Mouse (Mus musculus) hindbrain, embryonic 14.5 days (tissue): ENCODE measurements around the gene Pepd. TPM values are rescaled to one million over a fixed set of nuclear protein-coding genes. Genes with fewer than 3 reads are reported as not detected.
A peak's percentile ranks its signal among the peaks of the same experiment; 100 is the strongest.

ENCODE experiments used
- ATAC-seq: fragments of 200-750 bp; cut with Nextera tagmentation; 2 replicates; pipeline ENCODE4 v1.8.0; 2017; ENCODE audit warnings: moderate number of reproducible peaks, mild to moderate bottlenecking, moderate TSS enrichment, moderate library complexity; ENCODE audit not compliant: low FRiP score
- DNase-seq: peaks from one replicate; pipeline ENCODE4 v3.0.0-alpha.2; 2015; ENCODE audit warnings: low spot score
- H3K27ac ChIP-seq: fragments of 300-500 bp; sonication (generic); 2 replicates; pipeline ENCODE4 v1.5.1; 2014; ENCODE audit warnings: mild to moderate bottlenecking, moderate library complexity
- H3K27me3 ChIP-seq: fragments of 300-500 bp; sonication (generic); 2 replicates; pipeline ENCODE4 v1.6.1; 2014; ENCODE audit warnings: mild to moderate bottlenecking, low read length, mixed read lengths; ENCODE audit not compliant: control insufficient read depth, insufficient read depth
- H3K36me3 ChIP-seq: fragments of 300-500 bp; sonication (generic); replicated peaks from 2 replicates; pipeline ENCODE4 v1.6.1; 2014; ENCODE audit not compliant: control insufficient read depth, insufficient read depth
- H3K4me1 ChIP-seq: fragments of 300-500 bp; sonication (generic); replicated peaks from 2 replicates; pipeline ENCODE4 v1.6.1; 2014; ENCODE audit warnings: antibody characterized with exemption, low read length, mixed read lengths; ENCODE audit not compliant: control insufficient read depth, insufficient read depth
- H3K4me2 ChIP-seq: fragments of 300-500 bp; sonication (generic); replicated peaks from 2 replicates; pipeline ENCODE4 v1.6.1; 2014; ENCODE audit warnings: mild to moderate bottlenecking, moderate library complexity
- H3K4me3 ChIP-seq: fragments of 300-500 bp; sonication (generic); replicated peaks from 2 replicates; pipeline ENCODE4 v1.5.1; 2014; ENCODE audit warnings: mild to moderate bottlenecking, low read length
- H3K9ac ChIP-seq: fragments of 300-500 bp; sonication (generic); 2 replicates; pipeline ENCODE4 v1.6.1; 2014
- H3K9me3 ChIP-seq: fragments of 300-500 bp; sonication (generic); 2 replicates; pipeline ENCODE4 v1.6.1; 2016; ENCODE audit warnings: low read length; ENCODE audit not compliant: control insufficient read depth
- WGBS: fragments of 180-500 bp; shearing (Covaris S2); extraction: QIAGEN DNeasy Blood & Tissue Kit; methylation state at CpG from one replicate; pipeline ENCODE4 v1.1.7; 2014; 5-methylcytosine and 5-hydroxymethylcytosine counted together
- polyA plus RNA-seq: library from polyadenylated mRNA; unstranded; fragments of >200 nt; fragmentation: Nextera tagmentation; extraction: Ambion mirVana; gene quantifications from 2 replicates; pipeline ENCODE4 v1.2.1, GENCODE M21; 2014

Pepd gene
- polyA plus RNA-seq, 1 experiment from 2014 or later = 63.8 TPM

DNA sequence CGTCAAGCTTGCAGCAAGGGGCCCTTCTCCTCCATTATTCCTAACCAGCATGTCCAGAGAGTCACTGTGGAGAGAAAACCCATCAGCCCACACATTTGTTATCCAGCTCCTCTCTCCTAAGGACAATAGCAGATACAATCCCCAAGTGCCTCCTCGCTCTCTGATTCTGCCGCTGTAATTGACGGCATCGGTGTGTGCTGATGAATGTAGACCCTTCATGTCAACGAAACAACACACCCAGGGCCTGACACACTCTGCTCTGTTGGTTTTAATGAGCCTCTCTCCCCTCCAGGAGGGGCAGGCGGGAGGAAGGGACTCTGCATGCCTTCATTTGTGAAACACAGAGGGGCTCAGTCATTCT, 27.8 kb downstream of the Pepd start:
- ATAC-seq (peak; percentile 49), DNase-seq (peak; percentile 33)
- peak overlapping the region; percentile 68 for H3K27ac ChIP-seq
- H3K9ac ChIP-seq = no peak overlapping the region; the same call in 1 of the 2 replicates
- H3K4me2 ChIP-seq = no peak overlapping the region
- peaks cover 5% of the 10 kb centered on the region; the same call in 1 of the 2 replicates for H3K9me3 ChIP-seq
- H3K4me3 ChIP-seq = no peak overlapping the region
- H3K36me3 ChIP-seq = peaks cover 7% of the 10 kb centered on the region; the same call in 1 of the 2 replicates
- peaks cover 30% of the 10 kb centered on the region for H3K4me1 ChIP-seq
- no peaks in the 10 kb centered on the region for H3K27me3 ChIP-seq
- WGBS = 17% methylated on average over 7 of the region's 7 CpGs

DNA sequence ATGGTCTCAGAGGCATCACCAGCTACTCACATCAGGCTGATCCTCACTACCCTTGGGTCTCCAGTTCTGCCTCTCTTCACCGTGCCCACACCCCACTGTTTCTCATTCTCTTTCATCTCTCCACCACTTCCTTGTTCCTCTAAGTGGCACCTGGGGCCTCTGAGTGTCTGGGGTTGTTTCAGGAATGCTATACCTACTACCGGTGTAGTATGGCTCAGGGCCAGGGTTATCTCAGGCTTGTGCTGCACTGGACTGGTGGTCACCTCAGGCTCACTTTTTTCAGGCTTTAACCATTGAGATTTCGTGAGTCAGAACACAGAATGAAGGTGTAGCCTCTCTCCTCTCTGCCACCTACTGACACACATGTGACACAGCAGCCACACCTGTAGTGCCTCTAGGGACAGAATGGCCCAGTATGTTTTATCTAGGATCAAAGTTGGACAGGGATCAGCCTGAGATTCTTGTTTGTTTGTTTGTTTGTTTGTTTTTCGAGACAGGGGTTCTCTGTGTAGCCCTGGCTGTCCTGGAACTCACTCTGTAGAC, 31.5 kb downstream of the Pepd start:
- Histone ChIP-seq H3K4me3 (no peak overlapping the region), H3K27ac (no peak overlapping the region), H3K9ac (no peak overlapping the region), H3K27me3 (no peaks in the 10 kb centered on the region), H3K4me2 (no peak overlapping the region), H3K36me3 (no peaks in the 10 kb centered on the region; the same call in 1 of the 2 replicates), H3K9me3 (no peaks in the 10 kb centered on the region), H3K4me1 (peaks cover 30% of the 10 kb centered on the region)
- DNase-seq (no peak), ATAC-seq (no peak)
- 76% methylated on average over 4 of the region's 4 CpGs for WGBS

DNA sequence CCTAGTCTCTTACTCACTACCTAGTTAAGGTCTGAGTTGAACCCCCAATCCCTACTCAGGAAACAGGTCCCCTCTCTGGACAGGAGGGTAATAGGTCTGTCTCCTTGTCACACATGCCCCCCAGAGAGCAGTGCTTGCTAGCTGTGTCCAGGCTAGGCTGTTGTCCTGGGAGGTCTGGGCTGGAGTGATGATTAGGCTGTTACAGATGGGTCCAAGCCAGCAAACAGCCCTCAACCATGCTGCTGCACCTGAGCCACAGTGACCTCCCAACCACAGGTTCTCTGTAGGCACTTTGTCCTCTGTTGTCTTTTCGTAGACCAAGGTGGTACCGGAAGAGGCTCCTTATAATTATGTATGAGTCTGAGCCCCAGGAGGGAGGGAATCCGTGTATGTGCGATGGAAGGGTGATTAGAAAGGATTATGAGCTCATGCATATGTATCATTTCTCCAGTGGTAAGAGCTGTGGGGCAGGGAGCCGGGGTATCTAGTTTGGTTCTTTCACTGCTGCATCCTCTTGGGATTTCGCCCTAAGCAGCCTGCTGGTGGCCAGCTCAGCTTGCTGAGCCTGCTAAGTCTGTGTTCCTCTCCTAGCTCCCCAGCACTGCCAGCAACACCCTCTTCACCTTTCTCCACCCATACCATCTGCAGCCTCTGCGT, 34.2 kb downstream of the Pepd start:
- Histone ChIP-seq H3K36me3 (no peaks in the 10 kb centered on the region; the same call in 1 of the 2 replicates), H3K9ac (no peak overlapping the region), H3K27me3 (no peaks in the 10 kb centered on the region), H3K4me2 (no peak overlapping the region), H3K4me3 (no peak overlapping the region), H3K4me1 (peaks cover 3% of the 10 kb centered on the region), H3K9me3 (no peaks in the 10 kb centered on the region), H3K27ac (no peak overlapping the region)
- ATAC-seq (no peak; the same call in 1 of the 2 replicates), DNase-seq (no peak)
- 35% methylated on average over 7 of the region's 7 CpGs for WGBS

DNA sequence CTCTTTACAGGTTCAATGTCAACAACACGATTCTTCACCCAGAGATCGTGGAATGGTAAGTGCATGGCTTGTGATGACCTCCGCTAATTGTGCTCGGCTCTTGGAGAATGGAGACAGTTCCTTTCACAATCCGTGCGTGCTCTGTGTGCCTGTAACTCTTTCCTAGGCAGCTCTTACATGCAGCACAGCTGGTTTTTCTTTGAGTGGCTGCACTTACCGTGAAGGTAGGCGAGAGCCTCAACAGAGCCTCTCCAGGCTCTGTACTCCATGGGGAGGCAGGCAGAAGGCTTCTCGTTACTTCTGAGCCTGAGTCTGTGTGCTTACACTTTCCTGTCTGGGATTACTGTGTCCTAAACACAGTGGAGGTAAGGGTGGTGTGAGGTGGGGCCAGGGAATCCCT, 42.4 kb downstream of the Pepd start:
- 87% methylated on average over 9 of the region's 9 CpGs for WGBS
- no peak overlapping the region for H3K27ac ChIP-seq
- H3K27me3 ChIP-seq = no peaks in the 10 kb centered on the region
- H3K4me1 ChIP-seq = no peaks in the 10 kb centered on the region
- no peaks in the 10 kb centered on the region for H3K36me3 ChIP-seq
- H3K9ac ChIP-seq = no peak overlapping the region
- no peak overlapping the region for H3K4me2 ChIP-seq
- H3K9me3 ChIP-seq = no peaks in the 10 kb centered on the region
- no peak for DNase-seq
- ATAC-seq = no peak
- no peak overlapping the region for H3K4me3 ChIP-seq

DNA sequence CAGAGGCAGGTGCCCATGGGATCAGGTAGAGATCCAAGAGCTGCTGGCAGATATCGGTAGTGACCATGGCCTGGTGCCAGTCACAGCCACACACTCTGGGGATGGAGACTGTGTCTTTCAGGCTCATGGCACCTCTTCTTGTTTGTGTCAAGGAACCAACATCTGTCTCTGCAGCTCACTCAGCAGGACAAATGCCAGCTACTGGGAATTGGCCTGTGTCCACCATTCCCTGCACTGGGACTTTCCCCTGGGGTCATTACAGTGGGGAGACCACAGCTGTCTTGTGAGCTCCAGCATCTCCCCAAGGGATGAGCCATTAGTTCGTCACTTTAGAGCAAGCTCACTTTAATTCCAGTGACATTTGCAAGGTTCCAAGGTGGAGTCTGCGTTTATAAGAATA, 43.1 kb downstream of the Pepd start:
- Histone ChIP-seq H3K4me1 (no peaks in the 10 kb centered on the region), H3K4me2 (no peak overlapping the region), H3K27ac (no peak overlapping the region), H3K4me3 (no peak overlapping the region), H3K36me3 (no peaks in the 10 kb centered on the region), H3K9ac (no peak overlapping the region), H3K27me3 (no peaks in the 10 kb centered on the region), H3K9me3 (no peaks in the 10 kb centered on the region)
- 65% methylated on average over 3 of the region's 3 CpGs for WGBS
- DNase-seq (no peak), ATAC-seq (no peak)

DNA sequence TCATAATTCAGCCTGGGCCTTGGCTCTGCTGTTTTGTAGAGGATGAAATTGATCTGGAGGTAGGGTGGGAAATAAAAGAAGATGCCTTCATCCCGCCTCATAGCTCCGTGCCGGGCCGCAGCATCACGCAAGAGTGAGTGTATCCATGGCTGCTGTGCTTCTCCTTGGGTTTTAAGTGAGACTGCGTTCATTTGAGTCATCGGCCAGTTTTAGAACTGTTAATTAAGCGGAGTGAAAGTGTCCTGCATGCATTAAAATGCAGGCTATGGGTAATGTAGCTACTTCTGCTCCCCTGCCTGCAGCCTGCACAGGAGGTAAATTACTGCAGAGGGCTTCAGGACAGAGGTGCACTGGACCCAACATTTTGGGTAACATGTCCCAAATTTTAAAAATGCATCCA, 45.0 kb downstream of the Pepd start:
- no peak overlapping the region for H3K4me3 ChIP-seq
- H3K4me2 ChIP-seq = no peak overlapping the region

DNA sequence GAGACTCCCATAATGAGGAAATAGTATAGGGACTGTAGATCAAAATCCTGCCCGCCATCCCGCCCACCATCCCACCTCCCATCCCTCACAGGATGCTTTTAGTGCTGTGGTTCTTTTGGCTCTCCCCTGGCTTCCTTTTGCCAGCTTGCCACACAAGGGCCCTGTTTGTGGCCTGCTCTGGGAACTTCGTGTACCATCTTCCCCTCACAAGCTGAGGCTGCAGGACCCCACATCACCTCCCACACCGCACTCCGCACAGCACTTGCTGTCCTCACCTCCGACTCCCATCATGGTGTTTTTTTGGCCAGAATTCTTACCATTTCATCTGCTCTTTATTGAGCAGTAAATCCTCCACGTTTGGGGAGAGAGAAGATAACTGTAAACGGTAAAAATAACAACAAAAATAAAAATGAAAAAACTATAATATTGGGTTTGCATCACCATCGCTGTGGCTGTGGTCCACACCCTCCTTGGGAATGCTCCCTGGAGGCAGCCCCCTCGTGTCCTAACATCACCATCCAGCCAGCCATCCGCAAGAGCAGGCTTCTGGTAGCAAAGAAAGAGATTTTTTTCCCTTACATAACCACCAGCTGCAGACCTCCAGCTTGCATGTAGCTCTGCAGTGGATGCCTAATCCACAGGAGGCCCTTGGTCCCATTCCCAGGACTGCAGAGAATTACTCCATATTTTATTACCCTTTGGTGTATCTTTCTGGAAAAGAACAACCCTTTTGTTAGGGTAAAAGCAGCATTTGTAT, 51.9 kb downstream of the Pepd start:
- H3K27ac ChIP-seq = no peak overlapping the region
- H3K4me3 ChIP-seq = no peak overlapping the region
- 0 out of 2 replicates have a peak, but pooled peaks cover 5% of the 10 kb centered on the region for H3K4me1 ChIP-seq
- no peaks in the 10 kb centered on the region for H3K36me3 ChIP-seq
- no peak overlapping the region for H3K9ac ChIP-seq
- 84% methylated on average over 11 of the region's 11 CpGs for WGBS
- no peaks in the 10 kb centered on the region for H3K9me3 ChIP-seq
- ATAC-seq = no peak
- DNase-seq = no peak
- H3K4me2 ChIP-seq = no peak overlapping the region
- no peaks in the 10 kb centered on the region for H3K27me3 ChIP-seq

More for the DNA sequence above, 45.0 kb downstream of the Pepd start:
- H3K4me1 ChIP-seq = no peaks in the 10 kb centered on the region
- H3K36me3 ChIP-seq = no peaks in the 10 kb centered on the region
- no peaks in the 10 kb centered on the region for H3K27me3 ChIP-seq
- DNase-seq = no peak
- ATAC-seq = no peak
- no peak overlapping the region for H3K27ac ChIP-seq
- H3K9me3 ChIP-seq = no peaks in the 10 kb centered on the region
- 86% methylated on average over 8 of the region's 8 CpGs for WGBS
- H3K9ac ChIP-seq = no peak overlapping the region

DNA sequence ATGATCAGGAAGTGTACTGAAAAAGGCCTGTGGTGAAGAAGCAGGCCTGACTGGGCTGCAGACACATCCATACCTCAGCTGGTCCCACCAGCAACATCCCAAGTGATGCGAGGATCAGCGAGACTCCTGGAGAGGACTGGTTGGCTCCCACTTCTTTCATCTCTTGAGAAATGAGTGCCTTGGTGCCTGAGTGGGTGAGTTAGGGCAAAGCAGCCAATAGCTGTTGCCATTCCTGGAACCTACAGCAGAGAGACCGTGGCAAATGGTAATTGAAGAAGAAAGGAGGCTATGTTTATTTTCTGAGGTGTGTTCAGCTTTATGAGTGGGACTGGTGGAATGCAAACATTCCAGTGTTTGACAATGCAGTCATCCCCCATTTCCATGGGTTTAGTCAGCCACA, 55.2 kb downstream of the Pepd start:
- H3K9me3 ChIP-seq = no peaks in the 10 kb centered on the region
- DNase-seq (no peak), ATAC-seq (no peak)
- no peak overlapping the region for H3K4me2 ChIP-seq
- H3K27ac ChIP-seq = no peak overlapping the region
- WGBS = 84% methylated on average over 3 of the region's 3 CpGs
- H3K36me3 ChIP-seq = no peaks in the 10 kb centered on the region
- no peak overlapping the region for H3K4me3 ChIP-seq
- peaks cover 12% of the 10 kb centered on the region; the same call in 1 of the 2 replicates for H3K4me1 ChIP-seq
- no peak overlapping the region for H3K9ac ChIP-seq
- H3K27me3 ChIP-seq = no peaks in the 10 kb centered on the region

DNA sequence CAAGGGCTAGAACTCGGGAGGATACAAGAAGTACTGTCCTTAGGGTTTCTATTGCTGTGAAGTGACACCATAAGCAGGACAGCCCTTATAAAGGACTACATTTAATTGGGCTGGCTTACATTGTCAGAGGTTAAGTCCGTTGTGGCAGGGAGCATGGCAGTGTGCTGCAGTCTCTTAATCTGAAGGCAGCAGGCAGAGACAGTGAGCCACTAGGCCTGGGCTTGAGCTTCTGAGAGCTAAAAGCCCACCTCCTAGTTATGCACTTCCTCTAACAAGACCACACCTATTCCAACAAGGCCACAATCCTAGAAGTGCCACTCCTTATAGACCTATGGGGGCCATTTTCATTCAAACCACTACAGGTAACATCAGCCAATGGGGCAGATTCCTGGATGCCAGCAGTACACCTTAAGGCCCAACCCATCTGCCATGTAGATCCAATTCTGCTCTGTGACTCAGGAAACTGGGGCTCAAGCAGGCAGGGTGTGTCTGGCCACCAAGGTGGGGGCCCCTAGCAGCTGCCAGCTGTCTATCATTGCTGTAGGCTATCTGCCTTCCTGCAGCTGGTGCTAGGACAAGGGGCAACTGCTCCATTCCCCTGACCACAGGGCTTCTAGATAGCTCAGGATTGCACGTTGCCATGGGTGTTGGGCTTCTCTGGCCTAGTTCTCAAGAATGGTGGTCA, 56.7 kb downstream of the Pepd start:
- no peak overlapping the region for H3K4me2 ChIP-seq
- peaks cover 24% of the 10 kb centered on the region; the same call in 1 of the 2 replicates for H3K4me1 ChIP-seq
- H3K4me3 ChIP-seq = no peak overlapping the region
- H3K27ac ChIP-seq = no peak overlapping the region
- WGBS = 85% methylated on average over 3 of the region's 3 CpGs
- H3K9me3 ChIP-seq = no peaks in the 10 kb centered on the region
- ATAC-seq (no peak), DNase-seq (no peak)
- no peak overlapping the region for H3K9ac ChIP-seq
- H3K27me3 ChIP-seq = no peaks in the 10 kb centered on the region
- no peaks in the 10 kb centered on the region for H3K36me3 ChIP-seq
